Comparison of ENCODE assay signal across 8 mouse cellular contexts in genomic region chr12:108834786-108835185, GRCm38 (mm10). TPM values are rescaled to one million over a fixed set of nuclear protein-coding genes. Genes with fewer than 3 reads are reported as not detected.
DNase-seq lines count a peak whose midpoint lies in the region; ATAC-seq and TF ChIP-seq lines count a peak whose summit lies in the region.

No protein-coding gene starts in this region.

- TF ChIP-seq CTCF in midbrain, postnatal 0 days (IDR thresholded peaks at IDR 0.05), result no peak

- H3K4me2 ChIP-seq in kidney, embryonic 15.5 days, result peak overlapping the region; percentile 76
- H3K4me2 ChIP-seq in embryonic facial prominence, embryonic 12.5 days (replicated peaks), result peak overlapping the region; percentile 96
- H3K4me2 ChIP-seq in intestine, embryonic 16.5 days (ENCODE audit: low read depth, low read length), result peak overlapping the region; percentile 94
- peak overlapping the region; percentile 71 for H3K4me2 ChIP-seq in midbrain, postnatal 0 days (ENCODE audit: low read depth, low read length, poor library complexity, severe bottlenecking)

- H3K9ac ChIP-seq in kidney, embryonic 15.5 days, result 0 out of 2 replicates have a peak overlapping the region, but pooled peaks have one; percentile 59
- peak overlapping the region; percentile 76 for H3K9ac ChIP-seq in embryonic facial prominence, embryonic 12.5 days
- peak overlapping the region; percentile 79 for H3K9ac ChIP-seq in intestine, embryonic 16.5 days (ENCODE audit: low read depth, low read length)
- peak overlapping the region; percentile 72; the same call in 1 of the 2 replicates for H3K9ac ChIP-seq in midbrain, postnatal 0 days (replicated peaks; ENCODE audit: low read length, poor library complexity, severe bottlenecking)

- H3K36me3 ChIP-seq in kidney, embryonic 15.5 days, result peaks cover 8% of the 10 kb centered on the region; the same call in 1 of the 2 replicates
- H3K36me3 ChIP-seq in embryonic facial prominence, embryonic 12.5 days, result peaks cover 9% of the 10 kb centered on the region; the same call in 1 of the 2 replicates
- H3K36me3 ChIP-seq in intestine, embryonic 16.5 days (ENCODE audit: control insufficient read depth, insufficient read depth, low read length), result no peaks in the 10 kb centered on the region
- no peaks in the 10 kb centered on the region; the same call in 1 of the 2 replicates for H3K36me3 ChIP-seq in midbrain, postnatal 0 days (ENCODE audit: insufficient read depth, low read length)

- 40% methylated on average over 5 of the region's 5 CpGs for WGBS in kidney, embryonic 15.5 days
- WGBS in embryonic facial prominence, embryonic 12.5 days, result 35% methylated on average over 5 of the region's 5 CpGs
- WGBS in intestine, embryonic 16.5 days, result 34% methylated on average over 5 of the region's 5 CpGs
- 42% methylated on average over 5 of the region's 5 CpGs for WGBS in midbrain, postnatal 0 days

- no peak overlapping the region for H3K27ac ChIP-seq in kidney, embryonic 15.5 days
- H3K27ac ChIP-seq in embryonic facial prominence, embryonic 12.5 days, result no peak overlapping the region
- H3K27ac ChIP-seq in intestine, embryonic 16.5 days (ENCODE audit: low read length), result no peak overlapping the region
- no peak overlapping the region for H3K27ac ChIP-seq in midbrain, postnatal 0 days (ENCODE audit: low read depth, low read length)

- H3K9me3 ChIP-seq in kidney, embryonic 15.5 days (replicated peaks), result no peaks in the 10 kb centered on the region
- H3K9me3 ChIP-seq in embryonic facial prominence, embryonic 12.5 days, result no peaks in the 10 kb centered on the region
- H3K9me3 ChIP-seq in intestine, embryonic 16.5 days (ENCODE audit: control insufficient read depth, low read length), result no peaks in the 10 kb centered on the region
- no peaks in the 10 kb centered on the region for H3K9me3 ChIP-seq in midbrain, postnatal 0 days (ENCODE audit: low read length)

- H3K27me3 ChIP-seq in kidney, embryonic 15.5 days, result no peaks in the 10 kb centered on the region
- H3K27me3 ChIP-seq in embryonic facial prominence, embryonic 12.5 days, result no peaks in the 10 kb centered on the region
- H3K27me3 ChIP-seq in intestine, embryonic 16.5 days (replicated peaks; ENCODE audit: control insufficient read depth, insufficient read depth, low read length), result no peaks in the 10 kb centered on the region
- H3K27me3 ChIP-seq in midbrain, postnatal 0 days (ENCODE audit: insufficient read depth, low read length), result no peaks in the 10 kb centered on the region

- H3K4me3 ChIP-seq in kidney, embryonic 15.5 days (replicated peaks), result peak overlapping the region; percentile 65
- H3K4me3 ChIP-seq in embryonic facial prominence, embryonic 12.5 days, result peak overlapping the region; percentile 71
- peak overlapping the region; percentile 68 for H3K4me3 ChIP-seq in intestine, embryonic 16.5 days (ENCODE audit: low read length)
- peak overlapping the region; percentile 69 for H3K4me3 ChIP-seq in midbrain, postnatal 0 days (ENCODE audit: low read depth, low read length)

- ATAC-seq in kidney, embryonic 15.5 days (replicated peaks; ENCODE audit: low FRiP score), result no peak
- no peak for ATAC-seq in embryonic facial prominence, embryonic 12.5 days (ENCODE audit: insufficient number of reproducible peaks, insufficient read depth, low FRiP score, low TSS enrichment)
- ATAC-seq in intestine, embryonic 16.5 days, result no peak
- no peak for ATAC-seq in midbrain, postnatal 0 days (ENCODE audit: low FRiP score)

- H3K4me1 ChIP-seq in kidney, embryonic 15.5 days, result peaks cover 60% of the 10 kb centered on the region
- peaks cover 34% of the 10 kb centered on the region for H3K4me1 ChIP-seq in embryonic facial prominence, embryonic 12.5 days
- H3K4me1 ChIP-seq in intestine, embryonic 16.5 days (ENCODE audit: control insufficient read depth, insufficient read depth, low read length), result peaks cover 31% of the 10 kb centered on the region
- H3K4me1 ChIP-seq in midbrain, postnatal 0 days (ENCODE audit: insufficient read depth, low read length), result peaks cover 24% of the 10 kb centered on the region

- no peak for DNase-seq in kidney, adult 9 months
- no peak for DNase-seq in midbrain, postnatal 0 days (ENCODE audit: low spot score)
- DNase-seq in left cerebral cortex, adult 11 months (ENCODE audit: low spot score), result no peak
- DNase-seq in layer of hippocampus, adult 9-10 months (ENCODE audit: low spot score), result no peak
- DNase-seq in urinary bladder, adult 2 months (ENCODE audit: low spot score), result no peak

RNA-seq across cellular contexts. Expression of gene Slc25a29, which starts 0.9 kb away (rescaled TPM):
- 9.0 and 9.7 TPM in 2 replicates for polyA plus RNA-seq in kidney, embryonic 15.5 days (2015; fragmentation: Nextera tagmentation; extraction: Ambion mirVana)
- 16.9 and 19.4 TPM in 2 replicates for polyA plus RNA-seq in embryonic facial prominence, embryonic 12.5 days (2016; fragmentation: Nextera tagmentation; extraction: Ambion mirVana)
- 4.6 and 5.8 TPM in 2 replicates for polyA plus RNA-seq in intestine, embryonic 16.5 days (2015; fragmentation: Nextera tagmentation; extraction: Ambion mirVana)
- total RNA-seq in midbrain, postnatal 0 days (2014; rRNA removed), result 20.1 and 21.8 TPM in 2 replicates
- 14.6 and 15.6 TPM in 2 replicates for polyA plus RNA-seq in midbrain, postnatal 0 days (2015; fragmentation: Nextera tagmentation; extraction: Ambion mirVana)
- polyA plus RNA-seq in urinary bladder, adult 2 months (2012; rRNA removed), result 7.6 and 8.8 TPM in 2 replicates

RNA-seq across cellular contexts. Expression of gene Slc25a47, which starts 1.1 kb away (rescaled TPM):
- 8.8 and 9.3 TPM in 2 replicates for polyA plus RNA-seq in kidney, embryonic 15.5 days (2015; fragmentation: Nextera tagmentation; extraction: Ambion mirVana)
- polyA plus RNA-seq in embryonic facial prominence, embryonic 12.5 days (2016; fragmentation: Nextera tagmentation; extraction: Ambion mirVana), result 16.0 and 16.8 TPM in 2 replicates
- 9.1 and 9.2 TPM in 2 replicates for polyA plus RNA-seq in intestine, embryonic 16.5 days (2015; fragmentation: Nextera tagmentation; extraction: Ambion mirVana)
- 8.6 and 13.2 TPM in 2 replicates for total RNA-seq in midbrain, postnatal 0 days (2014; rRNA removed)
- 5.7 and 5.9 TPM in 2 replicates for polyA plus RNA-seq in midbrain, postnatal 0 days (2015; fragmentation: Nextera tagmentation; extraction: Ambion mirVana)
- 8.4 and 8.8 TPM in 2 replicates for polyA plus RNA-seq in urinary bladder, adult 2 months (2012; rRNA removed)

RNA-seq across cellular contexts. Expression of gene Yy1, which starts 42.0 kb away (rescaled TPM):
- polyA plus RNA-seq in kidney, embryonic 15.5 days (2015; fragmentation: Nextera tagmentation; extraction: Ambion mirVana), result 19.1 and 20.4 TPM in 2 replicates
- polyA plus RNA-seq in embryonic facial prominence, embryonic 12.5 days (2016; fragmentation: Nextera tagmentation; extraction: Ambion mirVana), result 20.8 and 23.2 TPM in 2 replicates
- 10.0 and 11.4 TPM in 2 replicates for polyA plus RNA-seq in intestine, embryonic 16.5 days (2015; fragmentation: Nextera tagmentation; extraction: Ambion mirVana)
- 35.4 and 38.3 TPM in 2 replicates for total RNA-seq in midbrain, postnatal 0 days (2014; rRNA removed)
- 7.4 and 9.2 TPM in 2 replicates for polyA plus RNA-seq in midbrain, postnatal 0 days (2015; fragmentation: Nextera tagmentation; extraction: Ambion mirVana)
- polyA plus RNA-seq in urinary bladder, adult 2 months (2012; rRNA removed), result 25.2 and 33.8 TPM in 2 replicates

RNA-seq across cellular contexts. Expression of gene Wdr25, which starts 58.6 kb away (rescaled TPM):
- 9.4 and 11.7 TPM in 2 replicates for polyA plus RNA-seq in kidney, embryonic 15.5 days (2015; fragmentation: Nextera tagmentation; extraction: Ambion mirVana)
- 9.3 and 12.9 TPM in 2 replicates for polyA plus RNA-seq in embryonic facial prominence, embryonic 12.5 days (2016; fragmentation: Nextera tagmentation; extraction: Ambion mirVana)
- 6.9 TPM in 2 replicates for polyA plus RNA-seq in intestine, embryonic 16.5 days (2015; fragmentation: Nextera tagmentation; extraction: Ambion mirVana)
- total RNA-seq in midbrain, postnatal 0 days (2014; rRNA removed), result 5.2 and 6.5 TPM in 2 replicates
- polyA plus RNA-seq in midbrain, postnatal 0 days (2015; fragmentation: Nextera tagmentation; extraction: Ambion mirVana), result 5.1 and 6.1 TPM in 2 replicates
- polyA plus RNA-seq in urinary bladder, adult 2 months (2012; rRNA removed), result 11.8 and 13.6 TPM in 2 replicates

RNA-seq across cellular contexts. Expression of gene Wars, which starts 59.2 kb away (rescaled TPM):
- polyA plus RNA-seq in kidney, embryonic 15.5 days (2015; fragmentation: Nextera tagmentation; extraction: Ambion mirVana), result 91.4 and 96.7 TPM in 2 replicates
- polyA plus RNA-seq in embryonic facial prominence, embryonic 12.5 days (2016; fragmentation: Nextera tagmentation; extraction: Ambion mirVana), result 97.5 and 98.1 TPM in 2 replicates
- polyA plus RNA-seq in intestine, embryonic 16.5 days (2015; fragmentation: Nextera tagmentation; extraction: Ambion mirVana), result 79.9 and 82.8 TPM in 2 replicates
- total RNA-seq in midbrain, postnatal 0 days (2014; rRNA removed), result 108 and 142 TPM in 2 replicates
- polyA plus RNA-seq in midbrain, postnatal 0 days (2015; fragmentation: Nextera tagmentation; extraction: Ambion mirVana), result 97.3 and 99.1 TPM in 2 replicates
- polyA plus RNA-seq in urinary bladder, adult 2 months (2012; rRNA removed), result 61.9 and 62.0 TPM in 2 replicates
